Mouse (Mus musculus): ENCODE data around the gene Iqsec1. TPM values are rescaled to one million over a fixed set of nuclear protein-coding genes. Genes with fewer than 3 reads are reported as not detected.

The Iqsec1 gene
- polyA plus RNA-seq, 1 experiment = 46.1 TPM

GRCm38 (mm10) chr6:90925472-90925871 lies 63.0 kb downstream of the Iqsec1 start:
- H3K27ac ChIP-seq (ENCODE audit: insufficient read depth, low read depth, low read length) = no peak overlapping the region
- no peak overlapping the region for H3K4me3 ChIP-seq (ENCODE audit: low read depth, low read length)
- no peak for TF ChIP-seq CTCF (IDR thresholded peaks at IDR 0.05; ENCODE audit: extremely low read depth, insufficient read length, insufficient replicate concordance, low read depth, low read length)
- TF ChIP-seq POLR2A (IDR thresholded peaks at IDR 0.05; ENCODE audit: low read depth, low read length) = no peak
- H3K36me3 ChIP-seq (ENCODE audit: control insufficient read depth, insufficient read depth, low read length) = no peaks in the 10 kb centered on the region
- H3K27me3 ChIP-seq (ENCODE audit: control insufficient read depth, insufficient read depth, low read length) = no peaks in the 10 kb centered on the region
- H3K4me1 ChIP-seq (ENCODE audit: control insufficient read depth, insufficient read depth, insufficient read length, low read length) = no peaks in the 10 kb centered on the region
- WGBS = 68% methylated on average over 3 of the region's 3 CpGs

- Histone ChIP-seq H3K4me3 (ENCODE audit: low read depth, low read length) (no peak overlapping the region), H3K4me1 (ENCODE audit: control insufficient read depth, insufficient read depth, insufficient read length, low read length) (peaks cover 3% of the 10 kb centered on the region; the same call in 1 of the 2 replicates), H3K27ac (ENCODE audit: insufficient read depth, low read depth, low read length) (no peak overlapping the region), H3K36me3 (ENCODE audit: control insufficient read depth, insufficient read depth, low read length) (no peaks in the 10 kb centered on the region), H3K27me3 (ENCODE audit: control insufficient read depth, insufficient read depth, low read length) (no peaks in the 10 kb centered on the region)
- TF ChIP-seq CTCF (IDR thresholded peaks at IDR 0.05; ENCODE audit: extremely low read depth, insufficient read length, insufficient replicate concordance, low read depth, low read length) = no peak
- no peak for TF ChIP-seq POLR2A (IDR thresholded peaks at IDR 0.05; ENCODE audit: low read depth, low read length)
- WGBS = 98% methylated on average over 3 of the region's 3 CpGs
Measured at GRCm38 (mm10) chr6:90924796-90925195, 63.7 kb downstream of the Iqsec1 start.

GRCm38 (mm10) chr6:90924379-90924778 lies 64.1 kb downstream of the Iqsec1 start:
- WGBS = 75% methylated on average over 4 of the region's 4 CpGs
- TF ChIP-seq POLR2A (IDR thresholded peaks at IDR 0.05; ENCODE audit: low read depth, low read length) (no peak), CTCF (IDR thresholded peaks at IDR 0.05; ENCODE audit: extremely low read depth, insufficient read length, insufficient replicate concordance, low read depth, low read length) (no peak)
- no peak overlapping the region for H3K4me3 ChIP-seq (ENCODE audit: low read depth, low read length)

GRCm38 (mm10) chr6:90921259-90921946 lies 67.1 kb downstream of the Iqsec1 start:
- 22% methylated on average over 9 of the region's 9 CpGs for WGBS

More at GRCm38 (mm10) chr6:90924379-90924778, 64.1 kb downstream of the Iqsec1 start:
- no peaks in the 10 kb centered on the region for H3K27me3 ChIP-seq (ENCODE audit: control insufficient read depth, insufficient read depth, low read length)
- H3K36me3 ChIP-seq (ENCODE audit: control insufficient read depth, insufficient read depth, low read length) = no peaks in the 10 kb centered on the region
- peaks cover 3% of the 10 kb centered on the region; the same call in 1 of the 2 replicates for H3K4me1 ChIP-seq (ENCODE audit: control insufficient read depth, insufficient read depth, insufficient read length, low read length)
- H3K27ac ChIP-seq (ENCODE audit: insufficient read depth, low read depth, low read length) = no peak overlapping the region

GRCm38 (mm10) chr6:90920510-90921220 lies 67.8 kb downstream of the Iqsec1 start:
- no peak overlapping the region for H3K27ac ChIP-seq (ENCODE audit: insufficient read depth, low read depth, low read length)
- TF ChIP-seq CTCF (IDR thresholded peaks at IDR 0.05; ENCODE audit: extremely low read depth, insufficient read length, insufficient replicate concordance, low read depth, low read length) = no peak
- TF ChIP-seq POLR2A (IDR thresholded peaks at IDR 0.05; ENCODE audit: low read depth, low read length) = no peak
- H3K4me1 ChIP-seq (ENCODE audit: control insufficient read depth, insufficient read depth, insufficient read length, low read length) = peaks cover 3% of the 10 kb centered on the region; the same call in 1 of the 2 replicates
- no peaks in the 10 kb centered on the region for H3K36me3 ChIP-seq (ENCODE audit: control insufficient read depth, insufficient read depth, low read length)
- H3K27me3 ChIP-seq (ENCODE audit: control insufficient read depth, insufficient read depth, low read length) = no peaks in the 10 kb centered on the region
- WGBS = 31% methylated on average over 5 of the region's 5 CpGs
- no peak overlapping the region for H3K4me3 ChIP-seq (ENCODE audit: low read depth, low read length)

More at GRCm38 (mm10) chr6:90921259-90921946, 67.1 kb downstream of the Iqsec1 start:
- Histone ChIP-seq H3K4me3 (ENCODE audit: low read depth, low read length) (no peak overlapping the region), H3K27ac (ENCODE audit: insufficient read depth, low read depth, low read length) (no peak overlapping the region), H3K36me3 (ENCODE audit: control insufficient read depth, insufficient read depth, low read length) (no peaks in the 10 kb centered on the region), H3K27me3 (ENCODE audit: control insufficient read depth, insufficient read depth, low read length) (no peaks in the 10 kb centered on the region), H3K4me1 (ENCODE audit: control insufficient read depth, insufficient read depth, insufficient read length, low read length) (peaks cover 3% of the 10 kb centered on the region; the same call in 1 of the 2 replicates)
- TF ChIP-seq CTCF (IDR thresholded peaks at IDR 0.05; ENCODE audit: extremely low read depth, insufficient read length, insufficient replicate concordance, low read depth, low read length) (no peak), POLR2A (IDR thresholded peaks at IDR 0.05; ENCODE audit: low read depth, low read length) (no peak)

GRCm38 (mm10) chr6:90919636-90920420 lies 68.7 kb downstream of the Iqsec1 start:
- 20% methylated on average over 4 of the region's 4 CpGs for WGBS
- no peaks in the 10 kb centered on the region for H3K36me3 ChIP-seq (ENCODE audit: control insufficient read depth, insufficient read depth, low read length)
- no peaks in the 10 kb centered on the region for H3K27me3 ChIP-seq (ENCODE audit: control insufficient read depth, insufficient read depth, low read length)
- TF ChIP-seq CTCF (IDR thresholded peaks at IDR 0.05; ENCODE audit: extremely low read depth, insufficient read length, insufficient replicate concordance, low read depth, low read length) (no peak), POLR2A (IDR thresholded peaks at IDR 0.05; ENCODE audit: low read depth, low read length) (no peak)
- H3K4me3 ChIP-seq (ENCODE audit: low read depth, low read length) = no peak overlapping the region
- H3K4me1 ChIP-seq (ENCODE audit: control insufficient read depth, insufficient read depth, insufficient read length, low read length) = peaks cover 3% of the 10 kb centered on the region; the same call in 1 of the 2 replicates
- H3K27ac ChIP-seq (ENCODE audit: insufficient read depth, low read depth, low read length) = no peak overlapping the region
